Mouse (Mus musculus): ENCODE results near the gene Stat5b.

- TF ChIP-seq POLR2A (IDR thresholded peaks at IDR 0.05; ENCODE audit: low read depth, low read length) = no peak
- no peak for TF ChIP-seq CTCF (conservative IDR thresholded peaks at IDR 0.05; ENCODE audit: insufficient read depth, insufficient read length, low read depth, low read length)
Observed at GRCm38 (mm10) chr11:100890481-100890880, 40.0 kb upstream of the Stat5b start.
